Mouse (Mus musculus) kidney, adult 2 months (tissue): ENCODE measurements around the gene Sh3rf1. TPM values are rescaled to one million over a fixed set of nuclear protein-coding genes. Genes with fewer than 3 reads are reported as not detected.

Source experiments
- DNase-seq: peaks from one replicate; pipeline ENCODE4 v3.0.0; 2021
- H3K27ac ChIP-seq: fragments of 200-500 bp; 2 replicates; pipeline ENCODE4 v1.5.1; 2012; ENCODE audit warnings: low read depth, low read length, control low read depth, inconsistent platforms; ENCODE audit not compliant: insufficient read depth
- H3K27me3 ChIP-seq: fragments of 200-500 bp; replicated peaks from 2 replicates; pipeline ENCODE4 v1.6.1; 2012; ENCODE audit warnings: mild to moderate bottlenecking, moderate library complexity, low read length, inconsistent platforms; ENCODE audit not compliant: control insufficient read depth, insufficient read depth
- H3K36me3 ChIP-seq: fragments of 200-500 bp; 2 replicates; pipeline ENCODE4 v1.6.1; 2012; ENCODE audit warnings: mild to moderate bottlenecking, moderate library complexity, low read length, inconsistent platforms; ENCODE audit not compliant: control insufficient read depth, insufficient read depth
- H3K4me1 ChIP-seq: fragments of 200-500 bp; 2 replicates; pipeline ENCODE4 v1.6.1; 2011; ENCODE audit warnings: low read length; ENCODE audit not compliant: control insufficient read depth, insufficient read depth
- H3K4me3 ChIP-seq: fragments of 200-500 bp; 2 replicates; pipeline ENCODE4 v1.5.1; 2011; ENCODE audit warnings: mild to moderate bottlenecking, low read depth, low read length, control low read depth; ENCODE audit not compliant: insufficient read depth
- CTCF ChIP-seq: fragments of 200-500 bp; conservative IDR thresholded peaks from 2 replicates; pipeline ENCODE4 v1.5.1; 2011; ENCODE audit warnings: low read depth, mild to moderate bottlenecking, control low read depth, low read length, moderate library complexity, mixed read lengths; ENCODE audit not compliant: insufficient read depth, insufficient read length
- POLR2A ChIP-seq: fragments of 200-500 bp; IDR thresholded peaks from one replicate; pipeline ENCODE4 v1.6.1; 2011; ENCODE audit warnings: low read depth, low read length, control low read depth
- WGBS: fragments of 180-500 bp; shearing (Covaris S2); methylation state at CpG from one replicate; pipeline ENCODE4 v1.1.7; 2018; 5-methylcytosine and 5-hydroxymethylcytosine counted together
- polyA plus RNA-seq: library from polyadenylated mRNA; depleted of rRNA; stranded (reverse); fragments of >200 nt; gene quantifications from 2 replicates; pipeline ENCODE4 v1.2.3, GENCODE M21; 2012; rRNA removed

Sh3rf1 gene
- polyA plus RNA-seq = 14.4 and 15.3 TPM in 2 replicates

DNA sequence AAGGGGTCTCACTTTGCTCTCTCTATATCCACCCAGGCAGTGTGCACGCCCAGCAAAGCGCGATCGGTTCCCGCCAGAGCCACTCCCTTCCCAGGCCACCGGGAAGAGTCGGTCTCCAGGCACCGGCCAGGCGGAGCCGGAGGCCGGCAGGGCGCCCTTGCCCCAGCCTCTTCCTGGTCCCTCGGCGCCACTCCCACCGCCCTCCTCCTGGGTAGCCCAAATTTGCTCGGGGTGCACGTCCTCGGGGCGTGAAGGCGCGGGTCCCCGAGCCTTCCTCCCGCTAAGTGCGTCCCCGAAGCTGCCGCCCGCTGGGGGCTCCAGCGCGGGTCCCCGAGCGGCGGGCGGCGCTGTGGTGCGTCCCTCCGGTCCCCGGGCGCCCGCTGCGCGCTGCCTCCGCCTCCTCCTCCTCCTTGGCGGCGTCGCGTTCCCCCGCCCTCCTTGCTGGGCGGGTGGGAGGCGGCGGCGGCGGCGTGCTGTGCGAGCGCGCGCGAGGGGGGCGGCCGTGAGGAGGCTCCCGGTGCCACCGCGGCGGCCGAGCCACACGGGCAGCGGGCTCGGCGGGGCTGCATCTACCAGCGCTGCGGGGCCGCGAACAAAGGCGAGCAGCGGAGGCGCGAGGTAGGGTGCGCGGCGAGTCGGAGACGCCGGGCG lies at the start of gene Sh3rf1:
TSS of gene Sh3rf1 (plus strand) at position 144 of the 651 bp plus-strand sequence.
- DNase-seq = peak; percentile 88
- Histone ChIP-seq H3K36me3 (0 out of 2 replicates have a peak, but pooled peaks cover 1% of the 10 kb centered on the region), H3K27ac (peak within 1 kb of the TSS; percentile 94), H3K4me3 (peak within 1 kb of the TSS; percentile 99), H3K4me1 (peaks cover 15% of the 10 kb centered on the region; the same call in 1 of the 2 replicates), H3K27me3 (no peaks in the 10 kb centered on the region)
- TF ChIP-seq CTCF = peak; percentile 14; the same call in 1 of the 2 replicates
- no peak for TF ChIP-seq POLR2A
- under 1% methylated on average over 83 of the region's 84 CpGs for WGBS

- H3K27ac ChIP-seq = no peak overlapping the region
- H3K4me1 ChIP-seq = peaks cover 7% of the 10 kb centered on the region; the same call in 1 of the 2 replicates
- 77% methylated on average over 7 of the region's 7 CpGs for WGBS
- no peaks in the 10 kb centered on the region for H3K36me3 ChIP-seq
- no peak for DNase-seq
- H3K27me3 ChIP-seq = no peaks in the 10 kb centered on the region
- TF ChIP-seq CTCF = no peak
- TF ChIP-seq POLR2A = no peak
- H3K4me3 ChIP-seq = no peak overlapping the region
Measured at GRCm38 (mm10) chr8:61173921-61174492, 49.7 kb upstream of the Sh3rf1 start.

DNA sequence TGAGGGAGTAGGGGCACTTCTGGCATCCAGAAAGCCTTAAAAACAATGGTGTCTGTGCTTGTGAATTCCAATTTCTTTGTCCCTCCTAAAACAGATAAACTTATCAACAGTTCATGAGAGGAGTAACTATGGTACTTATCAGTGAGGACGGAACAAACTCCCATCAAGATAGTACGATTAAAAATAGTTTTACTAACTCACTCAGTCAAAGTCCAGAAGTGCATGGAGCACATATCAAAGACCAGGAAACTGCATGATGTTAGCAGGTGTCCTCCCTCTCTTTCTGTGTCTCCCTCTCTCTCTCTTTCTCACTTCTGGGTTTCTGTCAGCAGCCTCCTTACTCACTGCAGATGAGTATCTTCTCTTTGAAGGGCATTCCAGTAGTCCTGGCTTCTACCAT lies 47.8 kb upstream of the Sh3rf1 start:
- H3K4me3 ChIP-seq = no peak overlapping the region

GRCm38 (mm10) chr8:61177680-61178593 lies 45.7 kb upstream of the Sh3rf1 start:
- Histone ChIP-seq H3K4me3 (no peak overlapping the region), H3K27ac (no peak overlapping the region)
- peak; percentile 53 for DNase-seq

More for the DNA sequence above, 47.8 kb upstream of the Sh3rf1 start:
- no peaks in the 10 kb centered on the region for H3K27me3 ChIP-seq
- no peak for DNase-seq
- no peaks in the 10 kb centered on the region for H3K36me3 ChIP-seq
- TF ChIP-seq POLR2A (no peak), CTCF (no peak)
- WGBS = 80% methylated on average over 2 of the region's 2 CpGs
- H3K4me1 ChIP-seq = peaks cover 7% of the 10 kb centered on the region; the same call in 1 of the 2 replicates
- H3K27ac ChIP-seq = no peak overlapping the region

DNA sequence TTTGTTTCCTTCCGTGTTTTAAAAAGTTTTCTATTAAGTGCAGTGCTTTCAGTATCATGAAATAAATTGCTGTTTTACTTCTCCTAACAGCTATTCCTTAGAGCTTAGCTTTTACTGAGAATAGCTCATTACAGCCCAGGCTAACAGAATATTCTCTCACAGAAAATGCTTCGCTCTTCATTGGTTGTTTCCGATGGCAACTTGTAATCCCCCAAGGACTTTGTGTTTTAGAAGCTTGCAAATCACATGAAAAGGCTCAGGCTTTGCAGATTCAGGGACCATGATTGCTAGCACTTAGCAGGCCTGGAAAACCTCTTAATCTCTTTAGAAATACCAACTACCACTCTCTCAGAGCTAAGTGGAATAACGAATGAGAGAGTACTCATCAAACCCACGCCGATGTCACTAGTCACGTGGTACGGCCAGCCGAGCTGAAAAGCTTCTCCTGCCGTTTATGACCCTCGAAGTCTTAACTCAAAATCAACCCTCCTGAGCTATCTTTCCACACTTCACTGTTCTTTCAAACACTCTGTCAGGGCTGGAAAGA lies 45.0 kb upstream of the Sh3rf1 start:
- H3K4me1 ChIP-seq = peaks cover 7% of the 10 kb centered on the region; the same call in 1 of the 2 replicates
- no peak overlapping the region for H3K27ac ChIP-seq
- H3K27me3 ChIP-seq = no peaks in the 10 kb centered on the region
- TF ChIP-seq POLR2A = no peak
- TF ChIP-seq CTCF = no peak
- DNase-seq = no peak
- H3K4me3 ChIP-seq = no peak overlapping the region
- H3K36me3 ChIP-seq = no peaks in the 10 kb centered on the region
- 59% methylated on average over 11 of the region's 11 CpGs for WGBS

More at GRCm38 (mm10) chr8:61177680-61178593, 45.7 kb upstream of the Sh3rf1 start:
- no peak for TF ChIP-seq CTCF
- TF ChIP-seq POLR2A = no peak
- H3K36me3 ChIP-seq = no peaks in the 10 kb centered on the region
- 69% methylated on average over 12 of the region's 12 CpGs for WGBS
- peaks cover 7% of the 10 kb centered on the region; the same call in 1 of the 2 replicates for H3K4me1 ChIP-seq
- no peaks in the 10 kb centered on the region for H3K27me3 ChIP-seq

- Histone ChIP-seq H3K4me1 (peaks cover 7% of the 10 kb centered on the region; the same call in 1 of the 2 replicates), H3K27me3 (no peaks in the 10 kb centered on the region), H3K4me3 (no peak overlapping the region), H3K36me3 (no peaks in the 10 kb centered on the region), H3K27ac (no peak overlapping the region)
- TF ChIP-seq CTCF (no peak), POLR2A (no peak)
- no peak for DNase-seq
- 89% methylated on average over 2 of the region's 2 CpGs for WGBS
Measured at GRCm38 (mm10) chr8:61181592-61181991, 42.1 kb upstream of the Sh3rf1 start.
